Mouse (Mus musculus) right cerebral cortex, adult 2 months (tissue): ENCODE results near the gene Prr18.

ENCODE experiments used
- DNase-seq, 2 experiments: peaks; one replicate each; pipeline ENCODE4 v3.0.0; 2021 to 2022; ENCODE audit warnings: low spot score in 2 of 2

Prr18 gene

GRCm38 (mm10) chr17:8388463-8388862 is 51.2 kb downstream of the Prr18 start:
- peak; percentile 65 to 71 for DNase-seq

GRCm38 (mm10) chr17:8388990-8389789 is 51.9 kb downstream of the Prr18 start:
- DNase-seq, result peak in 1 of 2 experiments; percentile 44

- no peak for DNase-seq
Measured at GRCm38 (mm10) chr17:8389790-8390095, 52.5 kb downstream of the Prr18 start.

- DNase-seq, result no peak
Measured at GRCm38 (mm10) chr17:8390487-8390886, 53.2 kb downstream of the Prr18 start.
